Mouse (Mus musculus) olfactory bulb, adult 2 months (tissue): ENCODE measurements at regions not wholly inside any gene's neighbourhood (a gene's known extent, or its start where the extent isn't known, plus 50 kb on each side); places are given as distances from the start of the nearest gene placed in this dataset.

Experiments
- CTCF ChIP-seq: fragments of 200-500 bp; IDR thresholded peaks from 2 replicates; pipeline ENCODE4 v1.5.1; 2012; ENCODE audit warnings: low read depth, mild to moderate bottlenecking, low read length, moderate library complexity; ENCODE audit not compliant: insufficient read depth
- POLR2A ChIP-seq: fragments of 200-500 bp; IDR thresholded peaks from 2 replicates; pipeline ENCODE4 v1.6.1; 2012; ENCODE audit warnings: mild to moderate bottlenecking, low read depth, low read length, moderate library complexity; ENCODE audit not compliant: insufficient read depth

DNA sequence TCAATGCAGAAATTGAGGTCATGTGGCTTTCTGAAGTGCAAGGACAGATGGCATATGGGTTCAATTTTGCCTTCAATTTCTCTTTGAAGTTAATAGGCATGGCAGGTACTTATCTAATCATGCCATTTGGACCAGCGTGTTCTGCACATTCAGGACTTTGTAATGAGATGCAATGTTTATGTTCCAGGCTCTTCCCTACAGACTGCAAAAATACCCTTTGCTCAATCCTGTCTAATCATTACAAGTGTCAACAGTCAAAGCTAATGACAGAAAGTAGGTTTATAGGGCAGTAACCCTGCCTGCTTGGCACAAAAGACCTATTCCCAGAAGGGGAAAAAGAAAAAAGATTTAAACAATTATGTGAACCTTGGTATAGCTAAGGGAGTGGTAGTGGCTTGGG, 96.5 kb downstream of the Gm5426 start:
- TF ChIP-seq CTCF (no peak), POLR2A (no peak)
